Mouse (Mus musculus): ENCODE data around the gene Alg14. TPM values are rescaled to one million over a fixed set of nuclear protein-coding genes. Genes with fewer than 3 reads are reported as not detected.

The Alg14 gene
- 3.7 and 4.2 TPM in 2 replicates for polyA plus RNA-seq (2012)

DNA sequence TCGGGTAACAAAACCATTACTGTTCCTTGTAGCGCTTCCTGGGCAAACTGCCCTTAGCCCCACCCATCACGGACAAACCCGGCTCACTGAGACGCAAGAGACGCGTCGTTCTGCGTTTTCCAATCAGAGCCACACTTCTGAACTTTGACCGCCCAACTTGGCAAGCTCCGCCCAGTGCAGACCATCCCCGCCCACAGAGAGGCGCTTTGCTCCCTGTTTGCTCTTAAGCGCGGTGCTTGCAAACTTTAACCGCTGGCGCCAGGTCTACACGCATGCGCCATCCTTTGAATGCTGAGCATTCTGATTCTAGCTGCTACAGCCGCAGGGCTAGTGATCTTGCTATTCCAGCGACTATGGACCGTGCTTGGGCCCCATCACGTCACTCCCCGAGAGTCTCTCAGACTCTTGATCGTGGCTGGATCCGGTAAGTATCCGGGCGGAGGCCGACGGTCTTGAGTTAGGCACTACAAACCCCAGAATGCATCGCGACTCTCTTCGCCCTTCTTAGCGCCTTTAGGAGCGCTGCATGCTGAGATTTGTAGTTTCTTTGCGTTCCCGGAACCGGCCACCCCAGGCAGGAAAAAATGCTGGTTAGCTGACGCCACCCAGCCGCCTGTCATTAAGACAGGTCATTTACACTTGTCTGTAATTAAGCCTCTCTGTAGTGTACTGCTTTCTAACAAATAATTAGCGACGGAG lies at the start of gene Alg14:
Gene Alg14 (plus strand): TSS at position 214 of the 699 bp plus-strand sequence.
- no peak for TF ChIP-seq GATA1 (IDR thresholded peaks at IDR 0.05; ENCODE audit: low read length)

GRCm38 (mm10) chr3:121242111-121242936 lies 49.2 kb upstream of the Alg14 start:
- peak; percentile 30 for TF ChIP-seq GATA1 (IDR thresholded peaks at IDR 0.05; ENCODE audit: low read length)

DNA sequence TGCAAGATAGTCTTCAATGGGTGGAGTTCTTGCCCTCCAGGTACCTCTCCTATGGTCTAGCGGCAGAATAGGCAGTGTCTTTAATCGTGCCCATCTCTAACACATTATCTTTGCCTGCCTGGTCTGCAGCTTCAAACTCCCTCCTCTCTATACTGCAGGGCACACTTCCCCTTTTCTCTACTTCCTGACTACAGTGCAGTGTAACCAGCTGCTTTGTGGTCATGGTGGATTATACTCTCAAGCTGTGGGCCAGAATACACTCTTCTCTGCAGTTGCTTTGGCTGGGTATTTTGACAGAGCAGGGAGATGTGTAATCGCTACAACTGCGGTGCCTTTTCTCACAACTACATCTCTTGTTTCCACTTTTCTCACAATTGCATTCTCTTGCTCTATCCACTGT lies 48.6 kb upstream of the Alg14 start:
- peak; percentile 70 for TF ChIP-seq GATA1 (IDR thresholded peaks at IDR 0.05; ENCODE audit: low read length)

GRCm38 (mm10) chr3:121250048-121250447 lies 41.5 kb upstream of the Alg14 start:
- no peak for TF ChIP-seq GATA1 (IDR thresholded peaks at IDR 0.05; ENCODE audit: low read length)

DNA sequence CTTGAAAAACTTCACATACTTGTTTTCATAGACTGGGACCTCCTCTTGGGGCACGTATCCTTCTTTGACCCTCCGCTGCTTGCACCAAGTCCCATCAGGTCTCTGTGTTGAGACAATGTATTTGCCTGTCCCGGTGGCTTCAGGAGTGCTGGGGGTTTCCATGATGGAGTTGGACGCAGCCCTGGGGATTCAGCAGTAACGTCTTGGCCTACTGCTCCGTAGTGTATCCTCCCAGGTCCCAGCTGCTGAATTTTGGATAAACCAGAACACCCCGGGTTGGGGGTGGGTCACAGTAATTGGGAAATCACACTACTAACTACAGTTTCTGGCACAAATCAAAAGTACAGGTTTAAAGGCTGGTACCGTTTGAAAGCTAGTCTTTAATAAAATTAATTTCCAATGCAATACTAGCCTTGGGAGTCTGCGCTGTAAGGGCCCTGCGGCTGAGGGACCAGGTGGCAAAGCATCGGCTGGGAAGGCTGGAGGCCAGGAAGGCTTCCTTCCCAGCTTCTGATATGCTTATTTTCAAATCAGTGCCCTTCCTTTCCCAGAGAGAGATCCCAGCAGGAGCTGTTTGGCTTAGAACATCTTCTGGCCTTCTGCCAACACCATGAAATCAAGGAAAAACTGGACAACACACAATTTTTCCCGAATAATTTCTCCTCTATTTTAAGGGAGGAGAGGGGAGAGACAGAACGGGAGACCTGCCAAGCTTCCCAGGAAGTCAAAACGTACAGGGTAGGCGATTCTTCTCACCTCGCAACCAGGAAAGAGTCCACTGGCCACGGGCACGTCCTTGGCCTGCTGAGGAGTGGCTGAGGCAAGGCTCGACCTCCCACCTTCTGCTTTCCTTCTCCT lies 40.8 kb upstream of the Alg14 start:
- no peak for TF ChIP-seq GATA1 (IDR thresholded peaks at IDR 0.05; ENCODE audit: low read length)

DNA sequence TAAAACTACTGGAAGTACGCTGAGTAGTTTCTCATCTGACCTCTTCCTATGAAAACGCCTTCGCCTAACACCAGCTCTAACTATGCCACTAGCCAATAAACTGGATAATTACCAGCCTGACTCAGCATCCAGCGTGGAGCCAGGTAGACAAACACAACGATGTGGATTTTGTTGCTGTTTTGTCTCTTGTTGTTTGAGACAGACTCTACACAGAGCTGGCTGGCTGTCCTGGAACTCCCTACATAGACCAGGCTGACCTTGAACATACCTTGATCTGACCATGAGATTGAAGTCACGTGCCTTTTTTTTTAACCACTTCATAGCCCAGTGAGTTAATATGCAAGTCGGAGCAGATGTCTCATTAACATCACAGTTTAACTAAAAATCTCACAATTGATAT lies 36.1 kb upstream of the Alg14 start:
- no peak for TF ChIP-seq GATA1 (IDR thresholded peaks at IDR 0.05; ENCODE audit: low read length)

DNA sequence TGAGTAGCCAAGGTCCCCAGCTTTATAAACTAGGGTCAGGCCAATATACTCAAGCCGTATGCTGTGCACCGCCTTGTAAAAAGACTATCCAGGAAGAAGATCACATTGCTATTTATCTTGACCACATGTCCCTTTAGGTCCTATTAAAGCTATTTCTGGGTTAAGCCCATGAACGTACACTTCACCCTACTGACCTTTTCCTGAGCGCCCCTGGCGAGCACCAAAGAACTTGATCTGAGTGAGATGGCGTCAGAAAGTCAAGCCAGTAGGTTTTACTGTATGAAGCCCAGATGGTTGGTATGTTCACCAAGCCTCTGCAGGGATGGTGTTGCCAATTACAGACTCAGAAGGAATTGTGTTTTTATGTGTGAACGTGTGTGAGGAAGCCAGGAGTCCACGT lies 35.4 kb upstream of the Alg14 start:
- TF ChIP-seq GATA1 (IDR thresholded peaks at IDR 0.05; ENCODE audit: low read length): no peak

DNA sequence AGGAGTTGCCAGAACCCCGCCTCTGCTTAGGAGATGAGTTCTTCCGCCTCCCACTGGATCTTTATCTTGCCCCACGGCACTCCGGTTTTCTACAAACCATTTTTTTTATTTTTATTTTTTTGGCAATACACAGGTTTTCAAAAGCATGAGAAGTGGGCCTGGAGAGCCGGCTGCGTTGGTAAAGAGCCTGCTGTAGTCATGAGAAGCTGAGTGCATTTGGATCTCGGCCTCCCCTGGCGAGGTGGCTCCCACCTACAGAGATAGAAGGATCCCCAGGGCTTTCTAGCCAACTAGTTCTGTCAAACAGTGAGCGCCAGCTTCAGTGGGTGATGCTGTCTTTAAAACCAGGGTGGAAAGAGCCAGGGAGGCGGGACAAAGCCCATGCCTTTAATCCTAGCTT lies 34.2 kb upstream of the Alg14 start:
- TF ChIP-seq GATA1 (IDR thresholded peaks at IDR 0.05; ENCODE audit: low read length): no peak

- TF ChIP-seq GATA1 (IDR thresholded peaks at IDR 0.05; ENCODE audit: low read length): no peak
Measured at GRCm38 (mm10) chr3:121258521-121259478, 32.8 kb upstream of the Alg14 start.

GRCm38 (mm10) chr3:121260041-121260440 lies 31.5 kb upstream of the Alg14 start:
- TF ChIP-seq GATA1 (IDR thresholded peaks at IDR 0.05; ENCODE audit: low read length): no peak

- TF ChIP-seq GATA1 (IDR thresholded peaks at IDR 0.05; ENCODE audit: low read length): no peak
Measured at GRCm38 (mm10) chr3:121260831-121261230, 30.7 kb upstream of the Alg14 start.

GRCm38 (mm10) chr3:121261251-121261650 lies 30.3 kb upstream of the Alg14 start:
- TF ChIP-seq GATA1 (IDR thresholded peaks at IDR 0.05; ENCODE audit: low read length): no peak

GRCm38 (mm10) chr3:121261939-121262520 lies 29.5 kb upstream of the Alg14 start:
- no peak for TF ChIP-seq GATA1 (IDR thresholded peaks at IDR 0.05; ENCODE audit: low read length)

DNA sequence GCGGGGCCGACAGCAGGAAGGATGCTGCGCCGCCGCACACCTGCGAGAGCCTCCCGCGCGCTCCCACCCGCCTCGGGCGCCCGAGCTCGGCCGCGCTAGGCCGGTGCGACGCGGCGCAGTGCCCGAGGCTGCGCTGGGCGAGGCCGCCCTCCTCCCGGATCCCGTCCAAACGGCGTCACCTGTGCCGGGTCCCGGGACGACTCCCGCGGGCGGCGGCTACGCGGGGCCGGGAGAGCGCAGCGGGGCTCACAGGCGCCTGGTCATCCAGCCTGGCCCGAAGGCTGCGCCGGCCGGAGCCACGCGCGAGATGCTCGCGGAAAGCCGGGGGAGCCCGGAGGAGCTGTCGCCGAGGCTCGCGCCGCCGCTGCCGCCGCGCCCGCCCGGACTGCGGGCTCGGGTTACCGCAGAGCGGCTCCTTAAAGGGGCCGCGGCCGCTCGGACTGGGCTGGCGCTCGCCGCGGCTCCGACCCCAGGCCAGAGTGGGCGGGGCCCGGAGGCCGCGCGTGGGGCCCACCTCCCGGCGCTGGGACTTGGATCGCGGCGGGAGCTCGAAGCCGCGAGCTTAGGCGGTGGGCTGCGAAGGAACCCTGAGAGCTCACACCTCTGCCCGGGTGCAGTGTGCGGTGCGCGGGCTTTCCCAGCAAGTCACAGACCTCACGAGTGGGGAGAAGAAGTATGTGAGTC lies 28.9 kb upstream of the Alg14 start:
- no peak for TF ChIP-seq GATA1 (IDR thresholded peaks at IDR 0.05; ENCODE audit: low read length)
